Mouse (Mus musculus): ENCODE results near the gene Gsn.

- TF ChIP-seq CTCF (IDR thresholded peaks at IDR 0.05; ENCODE audit: low read depth, low read length) (no peak), POLR2A (IDR thresholded peaks at IDR 0.05; ENCODE audit: insufficient read depth, low read length) (no peak), EP300 (IDR thresholded peaks at IDR 0.05; ENCODE audit: insufficient read depth, low read depth, low read length) (no peak)
Observed at GRCm38 (mm10) chr2:35266251-35266905, 10.2 kb downstream of the Gsn start.

All from ES-Bruce4 (cell line).